Mouse (Mus musculus) heart, embryonic 12.5 days (tissue): ENCODE data around the gene Uqcrc1. TPM values are rescaled to one million over a fixed set of nuclear protein-coding genes. Genes with fewer than 3 reads are reported as not detected.

Experiments
- ATAC-seq: fragments of 200-750 bp; cut with Nextera tagmentation; 2 replicates; pipeline ENCODE4 v1.8.0; 2017; ENCODE audit warnings: moderate TSS enrichment, moderate library complexity; ENCODE audit not compliant: insufficient number of reproducible peaks, low FRiP score
- H3K27ac ChIP-seq: fragments of 300-500 bp; sonication (generic); 2 replicates; pipeline ENCODE4 v1.5.1; 2016; ENCODE audit warnings: mild to moderate bottlenecking, moderate library complexity; ENCODE audit not compliant: poor library complexity, severe bottlenecking
- H3K27me3 ChIP-seq: fragments of 300-500 bp; sonication (generic); replicated peaks from 2 replicates; pipeline ENCODE4 v1.6.1; 2016; ENCODE audit warnings: mild to moderate bottlenecking, moderate library complexity
- H3K36me3 ChIP-seq: fragments of 300-500 bp; sonication (generic); 2 replicates; pipeline ENCODE4 v1.6.1; 2016; ENCODE audit warnings: mild to moderate bottlenecking, moderate library complexity
- H3K4me1 ChIP-seq: fragments of 300-500 bp; sonication (generic); replicated peaks from 2 replicates; pipeline ENCODE4 v1.6.1; 2016; ENCODE audit warnings: mild to moderate bottlenecking
- H3K4me2 ChIP-seq: fragments of 300-500 bp; sonication (generic); 2 replicates; pipeline ENCODE4 v1.6.1; 2016; ENCODE audit warnings: mild to moderate bottlenecking, moderate library complexity
- H3K4me3 ChIP-seq: fragments of 300-500 bp; sonication (generic); 2 replicates; pipeline ENCODE4 v1.5.1; 2016; ENCODE audit warnings: mild to moderate bottlenecking
- H3K9ac ChIP-seq: fragments of 300-500 bp; sonication (generic); 2 replicates; pipeline ENCODE4 v1.6.1; 2016; ENCODE audit warnings: mild to moderate bottlenecking, moderate library complexity
- H3K9me3 ChIP-seq: fragments of 300-500 bp; sonication (generic); replicated peaks from 2 replicates; pipeline ENCODE4 v1.6.1; 2016; ENCODE audit warnings: mild to moderate bottlenecking, moderate library complexity
- WGBS: fragments of 180-500 bp; shearing (Covaris S2); methylation state at CpG from one replicate; pipeline ENCODE4 v1.1.7; 2016; 5-methylcytosine and 5-hydroxymethylcytosine counted together
- polyA plus RNA-seq: library from polyadenylated mRNA; unstranded; fragments of >200 nt; fragmentation: Nextera tagmentation; extraction: Ambion mirVana; gene quantifications from 2 replicates; pipeline ENCODE4 v1.2.1, GENCODE M21; 2016

The Uqcrc1 gene
- polyA plus RNA-seq = 738 and 745 TPM in 2 replicates

DNA sequence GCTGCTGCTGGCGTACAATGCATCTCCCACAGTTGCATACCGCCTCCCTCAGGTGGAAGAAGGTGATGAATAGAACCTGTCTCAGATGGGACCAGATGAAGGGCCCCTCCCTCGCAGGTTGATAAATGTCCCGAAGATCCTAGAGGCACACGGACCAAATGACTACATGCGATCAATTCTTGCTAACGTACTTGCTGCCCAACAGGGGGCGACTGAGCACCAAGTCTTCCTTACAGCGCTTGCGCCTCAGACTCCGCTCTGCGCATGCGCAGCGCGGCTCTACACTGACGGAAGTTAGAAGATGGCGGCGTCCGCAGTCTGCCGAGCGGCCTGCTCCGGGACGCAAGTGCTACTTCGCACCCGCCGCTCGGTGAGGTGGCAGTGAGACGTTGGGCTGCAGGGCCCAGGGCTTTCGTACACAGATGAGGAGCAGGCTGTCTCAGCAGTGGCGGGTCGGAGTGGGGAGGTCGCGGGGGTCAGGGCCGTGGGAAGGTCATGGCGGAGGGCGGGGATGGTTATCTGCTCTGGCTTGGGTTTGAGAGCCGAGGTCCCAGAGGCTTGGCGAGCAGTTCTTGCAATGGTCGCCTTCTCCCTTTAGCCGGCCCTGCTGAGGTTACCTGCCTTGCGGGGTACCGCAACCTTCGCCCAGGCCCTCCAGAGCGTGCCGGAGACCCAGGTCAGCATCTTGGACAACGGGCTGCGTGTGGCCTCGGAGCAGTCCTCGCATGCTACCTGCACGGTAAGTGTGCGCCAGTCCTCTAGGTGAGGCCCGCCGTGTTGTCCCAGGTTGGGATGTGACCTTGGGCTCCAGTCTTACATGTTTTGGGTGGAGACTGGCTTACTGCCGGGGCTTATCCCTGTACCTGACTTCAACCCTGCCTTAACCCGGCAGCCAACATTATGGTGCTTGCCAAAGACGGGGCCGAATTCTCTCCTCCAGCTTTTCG lies at the start of gene Uqcrc1:
Gene Uqcrc1, plus strand, starts transcription at position 216 of the 947 bp plus-strand sequence.
- WGBS = under 1% methylated on average over 58 of the region's 58 CpGs
- H3K27me3 ChIP-seq = no peaks in the 10 kb centered on the region
- H3K9me3 ChIP-seq = no peaks in the 10 kb centered on the region

DNA sequence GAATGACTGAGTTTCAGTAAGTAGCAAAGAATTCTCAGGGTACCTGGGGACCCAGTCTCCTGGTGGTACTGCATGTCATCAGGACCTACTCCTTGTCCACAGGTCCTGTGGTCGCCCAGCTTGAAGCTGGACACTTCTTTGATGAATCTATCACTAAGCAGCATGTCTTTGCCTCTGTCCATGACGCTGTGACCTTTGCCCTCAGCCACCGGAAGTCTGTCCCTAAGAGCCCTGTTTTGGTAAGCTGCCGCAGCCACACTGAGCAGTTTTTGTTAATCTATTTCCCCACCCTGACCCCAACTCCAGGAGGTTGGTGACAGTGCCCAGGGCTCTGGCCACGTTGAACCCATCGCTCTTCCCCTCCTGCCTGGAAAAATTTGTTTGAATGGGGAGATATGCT lies 24.1 kb upstream of the Uqcrc1 start:
- Histone ChIP-seq H3K27me3 (no peaks in the 10 kb centered on the region), H3K27ac (no peak overlapping the region), H3K36me3 (no peaks in the 10 kb centered on the region), H3K9ac (no peak overlapping the region), H3K9me3 (no peaks in the 10 kb centered on the region), H3K4me2 (no peak overlapping the region), H3K4me3 (no peak overlapping the region), H3K4me1 (no peaks in the 10 kb centered on the region)
- ATAC-seq = no peak
- WGBS = 63% methylated on average over 6 of the region's 6 CpGs

More for the DNA sequence above, at the start of gene Uqcrc1:
- Histone ChIP-seq H3K4me1 (peaks cover 5% of the 10 kb centered on the region), H3K27ac (peak within 1 kb of the TSS; percentile 87), H3K4me2 (peak within 1 kb of the TSS; percentile 78), H3K36me3 (peaks cover 37% of the 10 kb centered on the region), H3K4me3 (peak within 1 kb of the TSS; percentile 98), H3K9ac (peak within 1 kb of the TSS; percentile 98)
- peak; percentile 85 for ATAC-seq

DNA sequence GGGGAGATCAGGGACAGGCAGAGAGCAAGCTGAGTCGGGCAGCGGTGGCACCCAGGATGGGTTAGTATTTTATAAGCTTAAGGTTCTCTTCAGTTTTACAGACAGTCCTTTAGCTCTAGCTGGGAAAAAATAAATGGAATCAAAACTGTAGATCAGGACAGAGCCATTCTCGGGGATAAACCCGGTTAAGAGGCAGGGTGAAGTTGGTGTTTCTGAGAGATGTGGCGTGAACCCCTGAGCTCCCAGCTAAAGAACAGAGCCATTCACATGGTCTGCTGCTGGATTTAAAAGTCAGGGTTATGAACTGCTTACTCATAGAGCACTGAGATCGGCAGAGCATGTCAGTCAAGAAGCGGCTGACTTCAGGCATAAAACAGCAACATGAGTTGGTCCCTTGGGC lies 23.3 kb upstream of the Uqcrc1 start:
- Histone ChIP-seq H3K27ac (no peak overlapping the region), H3K4me1 (no peaks in the 10 kb centered on the region), H3K36me3 (no peaks in the 10 kb centered on the region), H3K27me3 (no peaks in the 10 kb centered on the region), H3K4me3 (no peak overlapping the region), H3K9me3 (no peaks in the 10 kb centered on the region), H3K9ac (no peak overlapping the region), H3K4me2 (no peak overlapping the region)
- WGBS = 80% methylated on average over 7 of the region's 7 CpGs
- ATAC-seq = no peak

DNA sequence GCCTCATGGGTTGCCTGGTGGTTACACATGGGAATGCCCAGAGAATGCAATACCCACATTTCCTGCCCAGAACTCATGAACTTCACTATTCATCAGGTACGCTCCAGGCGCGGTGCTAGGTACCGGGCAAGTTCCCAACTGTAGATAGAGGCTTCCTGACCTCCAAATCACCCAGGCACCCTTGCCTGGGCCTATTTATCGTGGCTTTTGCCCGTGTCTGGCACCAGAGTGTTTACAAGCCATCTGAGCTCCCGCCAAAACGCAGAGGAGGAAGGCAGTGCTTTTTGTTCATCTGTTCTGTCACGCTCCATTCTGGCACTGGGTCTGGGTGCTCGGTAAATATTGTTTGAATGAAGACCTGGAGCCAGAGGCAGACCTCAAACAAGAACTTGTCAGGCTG lies 22.8 kb upstream of the Uqcrc1 start:
- ATAC-seq = no peak
- H3K36me3 ChIP-seq = no peaks in the 10 kb centered on the region
- WGBS = 77% methylated on average over 10 of the region's 10 CpGs
- no peak overlapping the region for H3K4me2 ChIP-seq
- no peaks in the 10 kb centered on the region for H3K9me3 ChIP-seq
- no peak overlapping the region for H3K27ac ChIP-seq
- H3K9ac ChIP-seq = no peak overlapping the region
- H3K4me3 ChIP-seq = no peak overlapping the region
- no peaks in the 10 kb centered on the region for H3K4me1 ChIP-seq
- H3K27me3 ChIP-seq = no peaks in the 10 kb centered on the region

DNA sequence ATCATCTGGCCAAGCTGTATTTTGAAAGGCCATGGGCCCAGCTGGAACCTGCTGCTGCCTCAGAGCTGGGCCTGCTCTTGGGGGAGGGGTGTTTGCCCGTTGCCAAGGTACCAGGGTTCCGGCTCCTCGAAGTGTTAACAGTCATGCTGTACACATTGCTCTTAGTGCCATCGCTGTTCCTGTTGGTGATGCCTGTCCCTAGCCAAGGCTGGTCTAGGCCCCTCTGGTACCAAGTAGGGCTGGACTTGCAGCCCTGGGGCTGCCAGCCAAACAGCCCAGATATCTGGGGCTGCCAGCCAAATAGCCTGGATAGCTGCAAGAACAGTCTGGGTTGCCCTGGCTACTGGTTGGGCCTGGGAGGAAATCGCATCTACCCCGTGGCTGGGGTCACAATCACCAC lies 21.9 kb upstream of the Uqcrc1 start, which contains the start of gene Tmem89:
Gene Tmem89, plus strand, starts transcription at position 129 of the 400 bp plus-strand sequence.
- Histone ChIP-seq H3K4me1 (no peaks in the 10 kb centered on the region), H3K36me3 (no peaks in the 10 kb centered on the region), H3K27me3 (no peaks in the 10 kb centered on the region), H3K4me2 (no peak within 1 kb of the TSS), H3K9ac (no peak within 1 kb of the TSS), H3K4me3 (no peak within 1 kb of the TSS), H3K27ac (no peak within 1 kb of the TSS), H3K9me3 (no peaks in the 10 kb centered on the region)
- 73% methylated on average over 6 of the region's 6 CpGs for whole genome bisulfite sequencing
- no peak for ATAC-seq

DNA sequence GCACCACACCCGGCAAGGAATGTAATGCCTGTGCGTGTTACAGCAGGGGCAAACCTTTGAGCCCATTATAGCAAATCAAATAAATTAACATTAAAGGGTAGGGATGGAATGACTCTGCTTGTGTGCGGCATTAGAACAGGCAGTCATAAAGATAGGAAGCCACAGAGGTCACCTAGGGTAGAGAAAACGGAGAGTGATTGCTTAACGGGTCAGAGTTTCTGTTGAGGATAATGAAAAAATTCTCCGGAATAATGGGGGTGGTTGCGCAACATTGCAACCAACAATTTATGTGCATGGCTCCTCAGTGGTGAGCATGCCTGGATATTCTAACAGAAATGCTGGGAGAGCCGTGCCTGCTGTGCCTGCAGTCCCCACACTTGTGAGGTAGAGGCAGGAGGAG lies 10.5 kb upstream of the Uqcrc1 start:
- no peaks in the 10 kb centered on the region for H3K4me1 ChIP-seq
- no peak overlapping the region for H3K4me2 ChIP-seq
- no peaks in the 10 kb centered on the region for H3K36me3 ChIP-seq
- no peak for ATAC-seq
- 67% methylated on average over 8 of the region's 8 CpGs for WGBS
- H3K27me3 ChIP-seq = peaks cover 32% of the 10 kb centered on the region
- H3K27ac ChIP-seq = no peak overlapping the region
- no peaks in the 10 kb centered on the region for H3K9me3 ChIP-seq
- H3K4me3 ChIP-seq = no peak overlapping the region
- H3K9ac ChIP-seq = no peak overlapping the region

DNA sequence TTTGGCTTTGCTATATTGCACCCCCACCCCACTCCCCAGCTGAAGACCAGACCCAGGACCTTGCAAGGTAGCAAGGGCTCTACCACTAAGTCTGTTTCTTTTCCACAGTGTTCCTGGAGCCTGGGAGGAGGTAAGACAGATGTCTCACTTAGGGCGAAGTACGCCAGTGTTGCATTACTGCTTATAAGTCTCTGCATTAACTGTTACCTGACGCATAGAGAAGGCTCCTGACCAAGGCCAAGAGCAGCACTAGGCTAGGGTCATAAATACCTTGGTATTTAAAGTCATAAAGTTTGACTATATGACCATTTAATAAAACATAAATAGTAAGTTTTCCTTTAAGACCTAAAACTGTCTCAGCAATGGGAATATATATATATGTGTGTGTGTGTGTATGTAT lies 8.0 kb upstream of the Uqcrc1 start:
- no peak overlapping the region for H3K27ac ChIP-seq
- no peak for ATAC-seq
- H3K4me3 ChIP-seq = no peak overlapping the region
- WGBS = 71% methylated on average over 3 of the region's 3 CpGs
- H3K4me2 ChIP-seq = no peak overlapping the region
- peaks cover 31% of the 10 kb centered on the region for H3K27me3 ChIP-seq
- no peaks in the 10 kb centered on the region for H3K9me3 ChIP-seq
- H3K9ac ChIP-seq = no peak overlapping the region
- no peaks in the 10 kb centered on the region for H3K4me1 ChIP-seq
- no peaks in the 10 kb centered on the region for H3K36me3 ChIP-seq

DNA sequence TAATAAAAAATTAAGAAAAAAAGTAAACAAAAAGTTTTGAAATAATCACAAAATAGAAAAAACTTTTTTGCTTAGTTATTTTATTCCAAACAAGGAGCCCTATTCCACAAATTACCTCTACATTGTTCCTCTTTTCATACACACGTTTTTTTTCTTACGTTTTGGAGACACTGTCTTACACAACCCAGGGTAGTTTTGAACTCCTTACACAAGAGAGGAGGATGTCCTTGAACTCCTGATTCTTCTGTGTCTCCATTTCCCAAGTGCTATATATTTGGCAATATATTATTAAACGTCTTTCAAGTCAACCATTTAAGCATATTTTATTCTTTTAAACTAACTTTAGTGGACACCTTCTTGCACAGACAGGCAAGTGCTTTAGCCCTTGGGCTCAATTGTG lies 442 bp upstream of the Uqcrc1 start:
- Histone ChIP-seq H3K4me1 (peaks cover 5% of the 10 kb centered on the region), H3K4me3 (peak overlapping the region; percentile 98; the same call in 1 of the 2 replicates), H3K36me3 (peaks cover 30% of the 10 kb centered on the region), H3K4me2 (peak overlapping the region; percentile 54), H3K9ac (no peak overlapping the region), H3K27me3 (no peaks in the 10 kb centered on the region), H3K9me3 (no peaks in the 10 kb centered on the region), H3K27ac (no peak overlapping the region)
- ATAC-seq = 0 out of 2 replicates have a peak, but pooled peaks have one; percentile 12
- WGBS = 10% methylated on average over 3 of the region's 3 CpGs

DNA sequence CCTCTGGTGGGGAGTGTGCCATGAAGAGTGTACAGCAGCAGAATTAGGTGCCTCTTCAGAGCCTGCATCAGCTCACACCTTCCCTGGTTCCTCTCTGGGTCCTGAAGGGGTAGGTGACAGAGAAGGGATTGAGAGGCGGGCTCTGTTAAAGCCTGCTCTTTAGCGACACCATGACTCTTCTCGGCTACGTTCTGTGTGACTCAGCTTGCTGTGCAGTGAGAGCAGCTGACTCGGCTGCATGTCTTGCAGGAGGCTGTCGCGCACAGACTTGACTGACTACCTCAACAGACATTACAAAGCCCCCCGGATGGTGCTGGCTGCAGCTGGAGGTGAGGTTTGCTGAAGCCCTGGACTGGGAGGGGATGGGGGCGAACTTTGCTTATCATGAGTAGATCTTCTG lies 8.7 kb downstream of the Uqcrc1 start:
- H3K9ac ChIP-seq = no peak overlapping the region
- no peaks in the 10 kb centered on the region for H3K9me3 ChIP-seq
- H3K4me1 ChIP-seq = peaks cover 17% of the 10 kb centered on the region
- ATAC-seq = no peak
- WGBS = 68% methylated on average over 9 of the region's 9 CpGs
- peaks cover 95% of the 10 kb centered on the region for H3K36me3 ChIP-seq
- H3K27me3 ChIP-seq = no peaks in the 10 kb centered on the region
- H3K4me3 ChIP-seq = no peak overlapping the region
- H3K4me2 ChIP-seq = no peak overlapping the region
- H3K27ac ChIP-seq = no peak overlapping the region

DNA sequence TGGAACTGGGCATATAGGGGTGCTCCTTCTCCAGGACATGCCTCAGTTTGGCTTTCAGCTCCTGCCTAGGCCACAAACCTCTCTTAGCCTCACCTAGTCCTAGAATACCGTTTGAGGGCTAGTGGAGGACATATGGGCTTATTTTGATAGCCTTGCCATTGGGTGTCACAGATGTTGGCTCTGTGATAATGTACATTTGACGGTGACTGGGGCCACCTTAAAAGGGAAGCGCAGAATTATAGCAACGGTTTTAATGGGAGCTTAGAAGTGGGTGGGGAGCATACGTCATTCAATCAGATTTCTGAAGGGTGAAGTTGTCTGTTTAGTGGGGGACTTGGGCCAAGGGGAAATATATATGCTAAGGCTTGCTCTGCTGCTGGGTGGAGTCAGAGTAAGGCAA lies 9.2 kb downstream of the Uqcrc1 start:
- no peak overlapping the region for H3K4me2 ChIP-seq
- no peak overlapping the region for H3K27ac ChIP-seq
- peaks cover 95% of the 10 kb centered on the region for H3K36me3 ChIP-seq
- WGBS = 79% methylated on average over 5 of the region's 5 CpGs
- no peak for ATAC-seq
- no peaks in the 10 kb centered on the region for H3K9me3 ChIP-seq
- no peak overlapping the region for H3K9ac ChIP-seq
- no peaks in the 10 kb centered on the region for H3K27me3 ChIP-seq
- H3K4me1 ChIP-seq = peaks cover 18% of the 10 kb centered on the region
- H3K4me3 ChIP-seq = no peak overlapping the region

DNA sequence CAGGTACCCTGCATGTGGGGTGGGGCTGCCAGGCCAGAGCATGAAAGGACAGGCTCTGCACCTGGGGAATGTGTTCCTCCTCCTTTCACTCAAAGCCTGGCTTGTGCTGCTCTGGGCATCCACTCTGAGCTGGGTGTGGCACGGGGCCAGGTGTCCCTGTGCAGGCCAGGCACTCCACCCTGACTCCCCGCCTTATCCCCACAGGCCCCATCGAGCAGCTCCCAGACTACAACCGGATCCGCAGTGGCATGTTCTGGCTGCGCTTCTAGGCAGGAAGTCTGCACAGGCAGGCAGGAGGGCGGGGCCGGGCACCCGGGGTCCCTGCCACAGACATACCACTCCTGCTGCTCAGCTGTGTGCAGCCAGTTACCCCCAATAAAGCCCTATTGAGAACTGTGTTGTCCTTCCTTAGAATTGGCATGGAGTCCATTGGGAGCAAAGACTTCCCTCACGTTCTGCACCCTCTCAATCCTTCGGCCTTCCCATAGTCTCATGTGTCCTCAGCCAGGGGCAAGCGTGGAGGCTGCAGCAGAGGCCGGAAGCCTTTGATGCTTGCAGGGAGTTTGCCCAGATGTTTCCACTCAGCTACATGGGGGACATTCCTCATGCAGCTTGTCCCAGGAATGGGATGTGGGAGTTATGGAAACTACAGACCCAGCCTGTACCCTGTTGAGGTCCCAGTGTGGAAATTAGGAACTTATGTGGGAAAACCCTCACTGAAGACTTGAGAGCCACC lies 13.0 kb downstream of the Uqcrc1 start:
- Histone ChIP-seq H3K27me3 (peaks cover 26% of the 10 kb centered on the region), H3K27ac (peak overlapping the region; percentile 71), H3K9me3 (no peaks in the 10 kb centered on the region), H3K9ac (peak overlapping the region; percentile 28; the same call in 1 of the 2 replicates), H3K4me3 (no peak overlapping the region), H3K36me3 (peaks cover 69% of the 10 kb centered on the region), H3K4me2 (no peak overlapping the region), H3K4me1 (peaks cover 32% of the 10 kb centered on the region)
- ATAC-seq = peak; percentile 30; the same call in 1 of the 2 replicates
- WGBS = 77% methylated on average over 13 of the region's 13 CpGs
